Mouse (Mus musculus) stomach, postnatal 0 days (tissue): ENCODE data around the gene Med22.

Experiments
- CTCF ChIP-seq: IDR thresholded peaks from 2 replicates; pipeline ENCODE4 v1.5.1; 2016; ENCODE audit warnings: antibody characterized with exemption, low read depth, mild to moderate bottlenecking, moderate library complexity
- EP300 ChIP-seq: optimal IDR thresholded peaks from 2 replicates; pipeline ENCODE3; 2016; ENCODE audit warnings: antibody characterized with exemption

DNA sequence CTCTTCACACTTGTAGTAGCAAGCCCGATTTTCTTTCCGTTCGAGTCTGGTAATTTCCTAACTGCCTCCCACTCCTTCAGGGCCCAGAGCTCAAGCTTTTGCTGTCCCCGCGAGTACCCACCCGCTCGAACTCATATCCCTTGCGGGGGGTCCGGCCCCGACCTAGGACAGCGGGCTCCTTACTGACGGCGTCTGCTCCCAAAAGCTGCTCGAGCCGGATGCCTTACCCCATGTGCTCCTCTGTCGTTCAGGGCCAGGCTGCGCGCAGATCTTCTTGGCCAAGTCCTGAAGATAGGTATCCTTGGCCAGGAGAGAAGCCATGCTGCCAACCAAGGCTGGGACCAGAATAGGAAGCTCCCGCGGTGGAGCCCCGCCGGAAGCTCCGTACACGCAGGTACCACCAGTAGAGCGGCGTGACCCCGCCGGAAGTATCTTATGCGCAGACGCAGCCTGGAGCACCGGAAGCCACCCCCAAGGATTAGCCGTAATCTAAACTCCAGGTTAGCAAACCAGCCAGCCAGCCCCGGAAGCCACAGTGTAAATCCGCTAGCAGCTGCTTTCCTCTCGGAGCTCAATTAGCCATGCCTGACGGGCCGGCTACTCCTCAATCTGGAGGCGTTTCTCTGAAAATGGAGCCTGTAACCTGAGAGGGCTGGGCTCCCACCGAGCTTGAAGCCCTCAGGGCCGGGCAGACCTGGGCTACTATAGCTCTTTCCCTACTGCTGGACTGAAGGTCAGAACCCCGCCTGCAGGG lies 7.8 kb downstream of the Med22 start, which contains the start of gene Surf6:
- TF ChIP-seq CTCF (0 out of 2 replicates have a peak, but pooled peaks have one; percentile 14), EP300 (peak; percentile 51)
